ENCODE assay signal across 10 mouse cellular contexts in genomic region chr2:42007606-42008005, GRCm38 (mm10).
DNase-seq lines count a peak whose midpoint lies in the region; ATAC-seq and TF ChIP-seq lines count a peak whose summit lies in the region.
"Had no signal": no experiment of that assay in that cellular context is flagged by ENCODE, and none has a peak within 500 bp of the region (broad histone marks: within the 10 kb centered on the region; RNA-seq: fewer than 3 reads in every experiment).

No protein-coding gene starts in this region.

- no peak for TF ChIP-seq CTCF in brain, embryonic 14.5 days (IDR thresholded peaks at IDR 0.05; ENCODE audit: borderline replicate concordance, extremely low read depth, insufficient read depth, insufficient read length)

- peak; percentile 45; the same call in 1 of the 2 replicates for ATAC-seq in midbrain, embryonic 12.5 days (ENCODE audit: low FRiP score, low read depth)
- no peak for ATAC-seq in kidney, embryonic 14.5 days (ENCODE audit: low FRiP score, low TSS enrichment)

- no peak overlapping the region for H3K4me3 ChIP-seq in midbrain, embryonic 12.5 days
- H3K4me3 ChIP-seq in kidney, embryonic 14.5 days (ENCODE audit: low read length): no peak overlapping the region
- H3K4me3 ChIP-seq: embryonic facial prominence, embryonic 12.5 days had no signal

- H3K36me3 ChIP-seq in midbrain, embryonic 12.5 days: no peaks in the 10 kb centered on the region
- no peaks in the 10 kb centered on the region for H3K36me3 ChIP-seq in kidney, embryonic 14.5 days (ENCODE audit: control insufficient read depth, insufficient read depth, low read length)
- H3K36me3 ChIP-seq: embryonic facial prominence, embryonic 12.5 days had no signal

- H3K4me2 ChIP-seq in midbrain, embryonic 12.5 days (replicated peaks): no peak overlapping the region
- no peak overlapping the region for H3K4me2 ChIP-seq in kidney, embryonic 14.5 days (replicated peaks; ENCODE audit: low read depth, low read length)
- H3K4me2 ChIP-seq: embryonic facial prominence, embryonic 12.5 days had no signal

- no peaks in the 10 kb centered on the region for H3K27me3 ChIP-seq in midbrain, embryonic 12.5 days
- H3K27me3 ChIP-seq in kidney, embryonic 14.5 days (ENCODE audit: control insufficient read depth, insufficient read depth, low read length): no peaks in the 10 kb centered on the region
- H3K27me3 ChIP-seq: embryonic facial prominence, embryonic 12.5 days had no signal

- no peaks in the 10 kb centered on the region for H3K9me3 ChIP-seq in midbrain, embryonic 12.5 days
- no peaks in the 10 kb centered on the region for H3K9me3 ChIP-seq in kidney, embryonic 14.5 days (ENCODE audit: control insufficient read depth, low read length)
- H3K9me3 ChIP-seq: embryonic facial prominence, embryonic 12.5 days had no signal

- peak; percentile 91 for DNase-seq in Muller cell, postnatal 12 days (ENCODE audit: inconsistent ontology term)
- peak; percentile 94 for DNase-seq in brain, embryonic 14.5 days (ENCODE audit: low read depth)
- peak; percentile 78 for DNase-seq in layer of hippocampus, adult 11-12 months (ENCODE audit: low spot score)
- DNase-seq in kidney, postnatal 14 days: no peak
- DNase-seq in adrenal gland, adult 8-10 months: no peak
- DNase-seq: adrenal gland, postnatal 36 days; thymus, postnatal 36 days had no signal

- H3K27ac ChIP-seq in midbrain, embryonic 12.5 days (replicated peaks): no peak overlapping the region
- H3K27ac ChIP-seq in kidney, embryonic 14.5 days (ENCODE audit: low read depth, low read length): no peak overlapping the region
- H3K27ac ChIP-seq: embryonic facial prominence, embryonic 12.5 days had no signal

- peaks cover 5% of the 10 kb centered on the region; the same call in 1 of the 2 replicates for H3K4me1 ChIP-seq in midbrain, embryonic 12.5 days
- H3K4me1 ChIP-seq in kidney, embryonic 14.5 days (ENCODE audit: control insufficient read depth, insufficient read depth, low read length): no peaks in the 10 kb centered on the region
- H3K4me1 ChIP-seq: embryonic facial prominence, embryonic 12.5 days had no signal

- TF ChIP-seq POLR2A in brain, embryonic 14.5 days (IDR thresholded peaks at IDR 0.05; ENCODE audit: borderline replicate concordance, extremely low read depth, insufficient read depth, insufficient read length, poor library complexity, severe bottlenecking): no peak

- H3K9ac ChIP-seq in midbrain, embryonic 12.5 days (replicated peaks): no peak overlapping the region
- H3K9ac ChIP-seq in kidney, embryonic 14.5 days (ENCODE audit: low read depth, low read length): no peak overlapping the region
- H3K9ac ChIP-seq: embryonic facial prominence, embryonic 12.5 days had no signal

- WGBS in midbrain, embryonic 12.5 days: 50% methylated on average over 3 of the region's 3 CpGs
- 77% methylated on average over 3 of the region's 3 CpGs for WGBS in kidney, embryonic 14.5 days

Comparison
In these comparisons a context has a peak if more than half of its experiments do, and no peak if none do; other contexts are left out.
1. DNase-seq: peak in Muller cell, postnatal 12 days (single experiment), brain, embryonic 14.5 days (single experiment) and layer of hippocampus, adult 11-12 months (single experiment); none in kidney, postnatal 14 days (single experiment) and adrenal gland, adult 8-10 months (single experiment).